Mouse (Mus musculus) gastrocnemius, postnatal 14 days (tissue): ENCODE data around the gene Lrmda. TPM values are rescaled to one million over a fixed set of nuclear protein-coding genes. Genes with fewer than 3 reads are reported as not detected.

Source experiments
- DNase-seq: peaks from one replicate; pipeline ENCODE4 v3.0.0; 2021; ENCODE audit warnings: mixed read lengths
- intact Hi-C: fragments of 180-260 bp; cut with DNase I; formaldehyde crosslinking; loops from one replicate; pipeline ENCODE4 v1.15.1; 2025; ENCODE audit warnings: low total_unique reads
- total RNA-seq, 2 experiments: library from RNA; stranded (reverse); gene quantifications; 2 replicates each; pipeline ENCODE4 v1.2.3; 2021

Lrmda gene
- total RNA-seq, 2 experiments from 2014 or later: 1.6 to 1.7 TPM

DNA sequence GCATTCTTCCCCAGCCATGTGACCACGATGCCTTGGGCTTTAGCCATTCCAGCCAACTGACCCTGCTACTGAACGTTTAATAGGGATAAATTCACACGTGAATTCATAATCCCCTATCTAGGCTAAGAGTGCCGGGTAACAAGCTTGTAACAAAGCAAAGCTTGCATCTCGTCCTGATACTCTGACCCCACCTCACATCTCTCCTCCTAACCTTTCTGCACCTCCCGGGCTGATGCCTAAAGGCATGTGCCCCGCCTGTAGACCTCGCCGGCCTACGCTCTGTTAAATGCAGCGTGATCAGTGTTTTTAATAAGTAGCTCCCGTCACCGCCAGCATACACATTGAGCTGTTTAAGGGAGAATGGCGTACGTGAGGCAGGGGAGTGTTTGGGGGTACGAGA lies 54.7 kb downstream of the Lrmda start:
- intact Hi-C loops: no loop called here
- no peak for DNase-seq

DNA sequence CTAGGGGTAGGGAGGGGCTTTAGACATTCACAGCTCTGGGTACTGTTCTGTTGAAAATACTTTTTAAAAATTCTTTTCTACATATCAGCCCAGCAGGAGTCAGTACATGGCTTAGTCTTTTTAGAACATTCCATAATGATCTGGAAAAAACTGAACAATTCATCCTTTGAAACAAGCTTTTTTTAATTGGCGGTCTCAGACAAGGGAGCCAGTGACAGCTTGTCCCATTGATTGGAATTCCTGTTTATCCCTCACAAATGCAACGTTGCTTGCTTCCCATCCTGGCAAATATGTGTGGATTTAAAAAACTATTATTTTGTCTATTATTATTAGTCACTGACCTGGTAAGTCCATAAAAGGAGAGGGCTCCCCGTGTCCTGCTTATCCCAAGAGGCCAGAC lies 64.4 kb downstream of the Lrmda start:
- intact Hi-C loops: no loop called here

DNA sequence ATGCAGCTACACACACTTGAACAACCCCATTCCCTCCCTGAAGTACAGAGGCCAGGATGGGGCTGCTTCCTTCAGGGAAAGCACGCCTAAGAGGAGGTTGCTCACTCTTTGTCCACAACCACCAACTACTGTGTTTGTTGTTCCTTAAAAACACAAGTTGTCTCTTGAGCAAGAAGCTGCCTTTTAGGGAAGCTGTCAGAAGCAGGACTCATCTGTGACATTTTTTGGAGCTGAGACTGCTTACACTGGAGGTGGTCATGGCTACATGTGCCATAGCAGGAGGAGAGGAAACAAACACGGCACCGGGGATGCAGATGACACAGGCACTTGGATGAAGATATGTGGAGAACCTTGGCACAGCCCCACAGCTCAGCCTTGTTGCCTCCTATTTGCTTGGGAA lies 65.9 kb downstream of the Lrmda start:
- intact Hi-C loops: no loop called here

More for the DNA sequence above, 64.4 kb downstream of the Lrmda start:
- no peak for DNase-seq

DNA sequence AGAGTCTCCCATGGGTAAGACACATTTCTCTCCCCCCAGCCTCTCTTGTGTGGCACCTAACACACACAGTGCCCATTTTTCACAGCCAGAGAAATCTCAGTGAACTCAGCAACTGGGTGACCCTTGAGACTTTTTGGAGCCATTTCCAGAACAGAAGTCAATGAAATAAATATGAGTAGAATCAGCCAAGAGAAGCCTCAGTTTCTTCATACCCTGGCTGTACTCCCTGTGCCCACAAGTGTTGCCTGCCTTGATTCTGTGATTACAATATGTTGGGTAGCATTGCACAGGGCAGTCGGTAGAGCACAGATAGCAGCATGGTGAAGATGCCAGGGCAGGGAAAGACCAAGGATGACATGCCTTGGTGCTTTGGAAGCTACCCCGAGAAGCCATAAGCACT lies 69.1 kb downstream of the Lrmda start:
- no peak for DNase-seq

More for the DNA sequence above, 65.9 kb downstream of the Lrmda start:
- DNase-seq: no peak

DNA sequence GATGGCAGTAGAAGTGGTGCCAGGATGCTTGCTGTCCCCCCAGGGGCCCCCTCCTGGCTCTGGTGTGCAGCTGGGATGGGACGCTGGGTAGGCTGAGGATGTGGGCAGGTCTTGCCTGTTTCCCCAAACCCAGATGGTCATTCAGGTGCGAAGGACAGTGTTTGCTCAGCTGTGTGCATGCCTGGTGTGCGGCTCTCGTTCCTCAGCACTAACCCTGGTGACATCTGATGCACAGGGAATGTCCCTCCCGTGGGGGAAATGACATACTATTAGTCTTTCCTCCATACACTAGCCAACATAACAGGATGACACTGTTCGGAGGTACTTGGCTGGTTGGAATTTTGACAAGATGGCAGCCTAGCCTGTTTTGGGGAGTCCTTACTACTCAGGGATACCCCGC lies 69.8 kb downstream of the Lrmda start:
- no peak for DNase-seq
- intact Hi-C loops: no loop called here

More for the DNA sequence above, 69.1 kb downstream of the Lrmda start:
- intact Hi-C loops: no loop called here

DNA sequence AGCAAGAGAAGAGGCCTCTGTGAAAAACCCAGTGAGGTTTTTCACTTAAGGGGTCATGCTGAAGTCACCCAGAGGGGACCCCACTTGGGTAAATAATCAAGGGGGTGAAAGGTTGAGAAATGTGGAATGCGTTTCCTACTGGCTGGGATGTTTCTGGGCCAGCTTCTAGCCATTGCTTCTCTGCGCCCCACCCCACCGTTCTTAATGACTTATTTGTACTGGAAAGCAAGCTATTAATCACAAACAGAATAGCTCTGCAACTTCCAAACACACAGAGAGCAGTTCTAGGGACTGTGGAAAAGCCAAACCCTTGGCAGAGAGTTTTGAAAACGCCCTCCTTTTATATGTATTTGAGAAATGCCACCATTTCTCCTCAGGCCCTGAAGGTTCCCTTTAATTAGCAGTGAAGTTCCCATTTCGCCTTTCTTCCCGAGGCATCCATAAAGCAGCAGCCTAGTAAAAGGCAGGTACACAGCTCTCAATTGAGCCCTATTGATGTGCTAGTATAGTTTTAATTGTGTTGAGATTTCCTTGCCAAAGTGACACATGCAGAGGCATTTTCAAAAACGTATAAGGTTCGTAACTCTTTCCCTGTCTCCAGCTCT lies 70.5 kb downstream of the Lrmda start:
- DNase-seq: no peak
- intact Hi-C loops: no loop called here

DNA sequence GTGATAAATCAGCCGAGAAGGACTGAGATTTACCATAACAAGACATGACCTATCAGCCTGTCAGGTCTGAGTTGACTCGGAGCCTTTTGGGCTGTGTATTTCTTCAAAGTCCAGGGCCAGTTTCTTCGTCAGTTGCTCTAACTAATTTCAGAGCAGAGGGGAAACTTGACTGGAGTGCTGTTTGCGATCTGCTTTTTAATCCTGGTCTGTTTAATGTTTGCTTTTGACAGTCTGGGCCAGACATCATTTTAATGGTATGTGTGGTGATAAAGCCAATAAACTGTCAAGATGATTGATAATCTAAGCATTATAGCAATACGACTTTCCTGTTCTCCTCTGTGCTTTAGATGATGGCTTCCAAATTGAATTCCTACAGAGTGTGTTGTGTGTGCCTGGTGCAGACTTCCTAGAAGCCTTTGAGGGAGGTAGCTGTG lies 71.3 kb downstream of the Lrmda start:
- intact Hi-C loops: no loop called here
- DNase-seq: no peak

DNA sequence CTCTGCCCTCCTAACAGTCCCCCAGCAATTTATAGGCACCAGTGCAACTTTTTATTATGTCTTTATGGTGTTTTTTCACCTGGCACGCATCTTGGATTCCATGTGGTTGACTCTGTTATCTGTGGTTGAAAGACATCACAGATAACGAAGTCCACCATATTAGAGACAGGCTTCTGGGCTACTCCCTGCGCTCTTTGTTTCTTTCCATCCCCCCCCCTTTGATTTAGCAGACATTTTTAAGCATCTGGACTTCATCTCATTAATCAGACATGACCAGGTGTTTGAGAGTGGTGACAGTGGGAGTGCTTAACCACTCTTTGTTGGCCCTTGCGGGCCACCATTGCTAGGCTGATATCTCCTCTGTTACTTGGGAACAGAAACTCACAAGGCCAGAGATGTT lies 71.8 kb downstream of the Lrmda start:
- intact Hi-C loops: no loop called here
- DNase-seq: no peak

DNA sequence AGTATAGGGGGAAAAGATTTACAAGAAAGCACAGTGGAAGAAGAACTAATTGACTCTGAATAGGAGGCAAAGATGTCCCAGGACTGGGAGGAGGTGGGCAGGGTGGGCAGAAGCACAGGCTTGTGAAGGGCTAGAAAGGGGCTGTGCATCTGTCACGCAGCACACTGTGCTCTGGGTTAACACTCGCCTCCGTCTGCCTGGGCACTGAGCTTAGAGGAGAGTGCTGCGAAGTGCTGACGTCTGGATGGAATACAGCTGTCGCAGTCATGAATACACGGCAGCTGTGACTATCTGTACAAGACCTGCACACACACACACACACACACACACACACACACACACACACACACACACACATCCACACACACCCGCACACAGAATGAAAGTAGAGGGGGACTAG lies 73.6 kb downstream of the Lrmda start:
- no peak for DNase-seq
- intact Hi-C loops: no loop called here

DNA sequence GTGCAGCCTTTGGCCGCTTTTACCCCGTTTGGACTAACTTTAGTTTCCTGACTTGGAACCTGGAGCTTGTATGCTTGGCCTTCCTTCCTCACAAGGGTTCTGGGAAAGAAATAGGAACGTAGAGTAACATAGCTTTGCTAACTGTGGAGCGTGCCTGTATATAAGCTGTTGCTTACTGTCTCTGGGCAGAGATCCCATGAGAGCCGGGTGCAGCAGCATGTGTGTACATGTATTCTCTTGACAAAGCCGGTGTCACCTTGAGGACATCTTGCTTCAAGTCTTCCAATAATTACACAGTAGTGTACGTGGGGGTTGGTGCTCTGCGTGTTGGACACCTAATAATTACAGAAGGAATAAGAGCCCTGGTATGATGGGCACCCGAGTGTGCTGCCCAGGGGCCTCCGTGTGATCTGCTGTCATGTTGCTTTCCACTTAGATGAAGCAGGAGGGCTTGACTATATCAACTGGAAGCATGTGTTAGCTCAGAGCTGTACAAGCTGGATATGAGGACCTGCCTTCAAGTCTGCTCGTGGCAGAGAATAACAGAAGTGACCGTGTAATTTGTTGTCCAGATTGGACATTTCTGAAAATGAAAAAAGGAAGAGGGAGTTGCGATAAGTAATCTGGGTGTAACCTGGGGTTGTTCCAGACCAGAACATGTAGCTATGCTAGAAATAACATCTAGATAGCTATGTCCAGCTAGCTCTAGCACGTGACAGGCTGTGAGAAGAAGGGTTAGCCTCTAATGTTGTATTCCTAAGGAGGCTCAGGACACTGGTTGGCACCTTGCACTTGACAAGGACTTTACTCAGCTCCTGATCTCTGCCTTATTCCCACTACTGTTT lies 82.7 kb downstream of the Lrmda start:
- intact Hi-C loops: no loop called here
- DNase-seq: no peak

DNA sequence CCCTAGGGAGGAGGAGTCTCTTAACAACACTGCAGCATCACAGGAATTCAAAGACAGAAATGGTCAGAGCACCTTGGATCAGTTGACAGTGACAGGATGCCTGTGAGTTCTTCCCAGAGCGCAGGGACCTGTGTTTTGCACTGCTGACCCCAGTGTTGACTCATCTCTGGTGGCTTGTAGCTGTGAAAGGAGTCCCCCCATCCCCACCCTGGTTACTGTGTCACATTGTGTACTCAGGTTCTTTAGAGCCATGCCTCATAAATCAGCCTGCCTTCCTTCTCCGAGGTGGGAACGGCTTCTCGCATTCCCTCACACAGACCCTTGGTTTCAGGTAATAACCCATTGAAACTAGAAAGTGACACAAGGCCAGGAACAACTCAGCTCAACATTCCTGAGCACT lies 86.3 kb downstream of the Lrmda start:
- intact Hi-C loops: no loop called here
- no peak for DNase-seq

DNA sequence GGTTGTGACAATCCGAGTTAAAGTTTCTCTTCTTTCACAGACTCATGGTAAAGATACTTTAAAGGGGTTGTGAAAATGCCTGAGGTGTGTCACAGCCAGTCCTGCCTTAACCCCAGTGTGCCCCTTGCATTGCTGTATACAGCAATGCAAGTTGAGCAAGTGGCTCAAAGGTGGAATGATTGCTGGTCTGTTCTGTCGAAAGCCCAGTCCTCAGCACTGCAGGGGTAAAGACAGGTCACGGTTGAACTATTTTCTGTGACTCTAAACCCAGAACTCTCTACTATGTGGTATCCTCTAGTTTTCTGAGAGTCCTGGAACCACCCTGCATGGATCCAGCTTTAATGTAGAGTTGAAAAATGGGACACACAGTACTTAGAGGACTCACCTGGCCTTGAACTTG lies 87.3 kb downstream of the Lrmda start:
- intact Hi-C loops: no loop called here
- no peak for DNase-seq

DNA sequence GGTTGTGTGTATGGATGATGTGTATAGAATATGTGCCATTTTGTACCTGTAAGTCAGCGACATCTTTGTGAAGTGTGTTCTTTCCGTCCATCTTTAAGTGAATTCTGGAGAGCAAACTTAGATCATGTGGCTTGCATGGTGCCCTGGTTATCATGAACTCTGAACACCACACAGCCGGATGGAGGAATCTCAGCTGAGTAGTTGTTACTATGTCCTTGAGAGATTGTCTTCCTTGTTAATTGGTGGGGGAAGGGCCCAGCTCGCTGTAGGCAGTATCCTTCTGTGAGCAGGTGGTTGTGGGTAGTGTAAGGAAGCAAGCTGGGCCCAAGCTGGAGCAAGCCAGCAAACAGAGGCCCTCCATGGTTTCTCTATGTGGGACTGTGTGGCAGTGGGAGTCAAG lies 89.9 kb downstream of the Lrmda start:
- intact Hi-C loops: no loop called here
- no peak for DNase-seq

DNA sequence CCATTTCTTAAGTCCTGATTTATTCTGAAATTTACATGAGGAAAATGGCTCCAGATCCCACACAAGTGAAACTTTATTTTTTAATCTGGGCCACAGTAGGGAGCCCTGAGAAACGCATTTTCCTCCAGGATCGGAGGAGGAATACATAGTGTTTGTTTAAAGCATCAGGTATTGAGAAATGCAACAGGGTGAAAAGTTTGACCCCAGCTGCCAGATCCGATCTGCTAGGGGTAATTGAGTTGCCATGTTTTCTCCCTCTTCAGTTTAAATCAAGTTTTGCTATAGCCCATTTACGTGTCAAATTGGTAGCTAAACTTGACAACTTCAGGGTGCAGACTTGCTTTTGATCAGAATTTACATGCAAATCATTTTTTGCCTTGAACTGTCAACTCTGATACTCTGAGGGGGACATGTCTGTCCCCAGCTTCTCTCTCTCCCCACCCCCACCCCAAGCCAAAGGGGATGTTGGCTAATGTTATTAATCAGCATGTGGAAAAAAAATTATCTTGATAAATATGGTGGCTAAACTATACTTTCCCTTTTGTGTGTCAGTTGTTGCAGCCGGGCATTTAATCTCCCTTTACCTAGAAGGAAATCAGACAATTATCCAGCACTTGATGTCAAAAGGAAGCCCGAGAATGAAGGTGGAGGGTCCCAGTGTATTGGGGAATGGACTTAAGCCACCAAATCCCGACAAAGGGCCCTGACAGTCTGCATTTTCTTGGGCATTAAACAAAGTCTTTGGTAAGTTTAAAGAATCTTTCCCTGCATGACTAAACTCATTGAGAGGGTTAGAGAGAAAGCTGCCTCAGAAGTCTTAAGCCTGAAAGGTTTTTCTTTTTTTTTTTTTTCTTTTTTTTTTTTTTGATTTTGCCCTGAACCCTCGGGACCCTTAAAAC lies 94.2 kb downstream of the Lrmda start:
- no peak for DNase-seq
- intact Hi-C loops: no loop called here

DNA sequence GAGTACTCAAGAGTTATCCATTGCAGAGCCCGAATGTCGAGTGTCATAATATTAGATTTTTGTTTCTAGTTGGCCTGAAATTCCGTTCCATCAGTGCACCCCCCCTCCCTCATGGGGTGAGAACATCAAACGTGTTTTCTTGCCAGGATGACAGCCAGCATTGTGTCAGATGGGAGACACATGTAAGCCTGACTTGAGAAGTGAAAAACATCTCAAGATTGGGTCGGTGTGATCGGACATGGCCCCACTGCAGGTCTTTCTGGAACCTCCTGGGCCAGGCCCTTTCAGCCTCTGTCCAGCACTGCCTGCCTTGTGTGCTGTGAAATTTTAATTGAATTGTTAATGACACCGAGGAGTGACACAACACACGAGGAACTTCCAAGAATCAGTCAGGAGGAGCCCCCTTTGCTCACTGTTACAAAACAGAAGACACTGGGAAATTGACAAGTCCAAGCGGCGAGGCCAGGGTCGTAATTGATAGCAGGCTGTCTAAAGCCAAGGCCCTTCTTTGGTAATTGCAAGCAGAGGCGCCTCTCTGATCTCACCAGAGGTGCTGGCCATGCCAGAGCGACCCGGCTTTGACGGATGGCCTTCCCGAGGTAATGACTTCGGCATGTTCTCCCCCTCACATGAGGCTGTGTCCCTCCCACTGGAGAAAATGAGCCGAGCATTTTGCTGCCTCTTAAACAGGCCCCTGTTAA lies 95.3 kb downstream of the Lrmda start:
- intact Hi-C loops: no loop called here
- DNase-seq: peak; percentile 42

DNA sequence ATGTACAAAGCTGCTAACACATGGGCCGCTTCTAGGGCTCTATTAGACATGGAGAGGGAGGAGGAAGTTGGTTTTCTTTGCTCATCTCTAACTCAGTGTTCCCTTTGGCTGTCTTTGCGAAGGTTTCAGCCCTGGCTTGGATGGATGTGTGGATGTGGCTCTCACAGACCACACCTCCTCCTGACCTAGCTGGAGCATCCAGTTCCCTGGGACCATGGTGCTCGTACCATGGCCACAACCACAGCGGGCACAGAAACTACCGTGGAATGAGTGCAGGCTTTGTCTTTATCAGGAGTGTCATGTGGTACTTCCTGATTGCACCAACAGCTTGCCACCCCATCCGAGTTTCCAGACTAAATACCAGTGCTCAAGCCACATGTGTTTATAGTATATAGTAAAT lies 98.6 kb downstream of the Lrmda start:
- DNase-seq: no peak
- intact Hi-C loops: no loop called here

DNA sequence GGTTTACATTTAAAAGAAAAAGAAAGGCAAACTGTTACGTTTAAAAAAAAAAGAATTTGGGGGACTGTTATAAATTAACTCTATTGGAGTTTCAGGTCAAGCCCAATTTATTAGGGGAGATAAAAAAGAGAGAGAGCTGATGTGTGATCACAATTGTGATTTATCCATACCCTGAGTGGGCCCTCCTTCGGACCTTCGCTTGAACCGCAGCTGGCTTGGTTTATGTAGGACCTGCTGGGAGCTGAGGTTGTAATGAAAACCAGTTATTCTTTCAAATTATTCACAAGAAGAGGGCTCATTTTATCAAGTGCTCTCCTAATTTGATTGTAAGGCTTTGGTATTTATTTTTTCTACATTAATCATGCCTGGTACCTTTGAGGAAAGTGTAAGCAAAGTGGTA lies 99.0 kb downstream of the Lrmda start:
- DNase-seq: no peak
- intact Hi-C loops: no loop called here

DNA sequence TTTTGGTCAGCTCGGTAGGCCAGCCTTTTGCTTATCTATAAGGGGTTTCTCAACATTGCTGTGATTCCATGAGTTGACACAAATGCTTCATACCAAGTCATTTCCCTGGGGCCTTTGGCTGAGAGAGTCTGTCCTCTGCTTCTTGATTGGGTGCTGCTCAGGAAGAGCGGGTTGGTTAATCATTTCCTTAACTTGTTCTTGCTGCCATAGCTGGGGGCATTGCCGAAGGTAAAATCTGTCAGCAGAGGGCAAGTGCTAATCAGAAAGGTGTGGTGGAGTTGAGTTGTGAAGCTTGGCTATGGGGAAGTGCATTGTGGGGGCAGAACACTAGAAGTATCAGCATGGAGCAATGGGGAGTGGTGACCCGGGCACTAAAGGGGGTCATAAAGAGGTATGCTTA lies 106.8 kb downstream of the Lrmda start:
- no peak for DNase-seq
- intact Hi-C loops: no loop called here

DNA sequence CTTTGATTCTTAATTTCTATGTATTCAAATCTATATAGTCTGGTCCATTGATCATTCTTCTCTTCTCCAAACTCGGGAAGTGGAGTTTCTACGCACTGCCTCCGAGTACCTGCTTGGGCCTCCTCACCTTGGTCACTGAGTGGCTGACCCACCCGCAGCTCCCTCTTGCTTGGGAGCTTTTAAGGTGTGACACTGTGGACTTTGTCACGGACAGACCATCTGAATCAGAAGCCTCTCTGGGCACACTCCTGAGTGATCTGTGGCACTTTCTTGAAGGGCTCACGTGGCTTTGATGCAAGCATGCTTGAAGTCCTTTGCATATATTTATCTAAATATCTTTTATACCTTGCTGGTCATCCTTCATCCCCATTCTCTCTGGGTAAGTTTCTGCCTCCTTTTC lies 107.3 kb downstream of the Lrmda start:
- intact Hi-C loops: no loop called here
- DNase-seq: no peak
